Mouse (Mus musculus): ENCODE measurements at regions not wholly inside any gene's neighbourhood (a gene's known extent, or its start where the extent isn't known, plus 50 kb on each side); places are given as distances from the start of the nearest gene placed in this dataset.
"Not testable (repeated sequence)": the region's sequence is repeated elsewhere in the genome, so short reads cannot be mapped to it uniquely, and the experiment has no call there.

- DNase-seq: no peak
These were observed 211.4 kb downstream of the Zfp619 start for GRCm38 (mm10) chr7:39728930-39729329.

DNA sequence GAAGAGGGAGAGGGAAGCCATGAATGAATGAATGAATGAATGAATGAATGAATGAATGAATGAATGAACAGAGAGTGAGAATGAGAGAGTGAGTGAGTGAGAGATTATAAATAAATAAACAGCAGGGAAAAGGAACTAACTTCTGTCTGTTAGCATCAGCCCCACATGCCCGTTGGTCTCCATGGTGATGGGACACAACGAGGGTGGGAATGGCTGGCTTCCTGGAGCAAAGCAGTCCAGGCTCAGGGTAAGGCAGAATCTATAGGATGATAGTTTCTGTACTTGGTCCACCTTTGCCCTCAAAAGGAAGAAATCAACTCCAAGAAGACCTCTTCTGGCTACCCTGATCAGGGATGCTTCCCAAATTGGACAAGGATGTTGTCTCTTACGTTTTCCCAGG lies 212.2 kb downstream of the Zfp619 start:
- DNase-seq: no peak

- DNase-seq: no peak
These were observed 215.2 kb downstream of the Zfp619 start for GRCm38 (mm10) chr7:39732790-39733189.

DNA sequence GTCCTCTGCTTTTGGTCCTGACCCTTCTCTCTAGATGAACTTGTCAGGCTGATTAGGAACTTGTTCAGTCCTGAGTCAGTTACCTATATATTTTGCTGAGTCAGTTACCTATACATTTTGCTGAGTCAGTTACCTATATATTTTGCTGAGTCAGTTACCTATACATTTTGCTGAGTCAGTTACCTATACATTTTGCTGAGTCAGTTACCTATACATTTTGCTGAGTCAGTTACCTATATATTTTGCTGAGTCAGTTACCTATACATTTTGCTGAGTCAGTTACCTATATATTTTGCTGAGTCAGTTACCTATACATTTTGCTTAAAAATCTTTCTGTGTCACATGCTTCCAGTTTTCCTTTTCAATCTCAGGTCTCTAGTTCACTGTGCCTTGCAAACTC lies 230.8 kb downstream of the Zfp619 start:
- DNase-seq: not testable (repeated sequence)

GRCm38 (mm10) chr7:39750448-39750847 lies 232.9 kb downstream of the Zfp619 start:
- no peak for DNase-seq

DNA sequence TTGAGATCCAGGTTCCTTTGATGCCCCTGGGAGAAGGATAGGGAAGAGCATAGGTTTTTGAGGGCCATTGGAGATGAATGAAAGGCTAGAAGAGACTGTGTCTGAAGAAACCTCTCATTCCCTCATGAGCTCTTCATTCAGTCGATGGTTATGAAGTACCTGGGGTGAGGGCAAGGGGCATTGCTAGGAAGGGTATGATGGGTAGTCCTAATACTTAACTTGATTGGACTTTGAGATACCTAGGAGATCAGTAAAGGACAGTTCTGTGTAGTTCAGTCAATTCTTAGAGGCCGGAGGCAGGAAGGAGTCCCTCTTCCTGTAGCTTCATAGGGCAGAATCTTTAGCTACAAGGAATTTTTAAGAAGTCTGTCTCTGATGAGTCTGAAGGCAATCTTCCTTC lies 246.8 kb downstream of the Zfp619 start:
- DNase-seq: no peak

DNA sequence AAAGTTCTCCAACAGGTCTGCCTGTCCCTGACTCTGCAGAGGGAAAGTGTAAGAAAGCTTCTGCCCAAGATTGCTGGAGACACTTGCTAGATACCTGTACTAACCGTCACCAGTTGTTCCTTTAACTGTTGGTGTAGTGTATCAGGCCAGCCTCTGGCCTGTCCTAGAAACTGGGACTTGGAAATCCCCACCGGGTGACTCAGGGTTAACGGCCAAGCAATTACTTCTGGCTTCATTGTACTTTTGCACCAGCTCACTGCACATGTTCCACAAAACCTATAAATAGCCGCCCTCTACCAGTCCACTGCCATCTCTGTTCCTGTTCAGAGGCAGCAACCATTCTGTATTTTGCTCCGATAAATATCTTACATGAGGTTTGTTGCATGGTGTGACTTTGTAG lies 247.5 kb downstream of the Zfp619 start:
- peak; percentile 17 for DNase-seq

DNA sequence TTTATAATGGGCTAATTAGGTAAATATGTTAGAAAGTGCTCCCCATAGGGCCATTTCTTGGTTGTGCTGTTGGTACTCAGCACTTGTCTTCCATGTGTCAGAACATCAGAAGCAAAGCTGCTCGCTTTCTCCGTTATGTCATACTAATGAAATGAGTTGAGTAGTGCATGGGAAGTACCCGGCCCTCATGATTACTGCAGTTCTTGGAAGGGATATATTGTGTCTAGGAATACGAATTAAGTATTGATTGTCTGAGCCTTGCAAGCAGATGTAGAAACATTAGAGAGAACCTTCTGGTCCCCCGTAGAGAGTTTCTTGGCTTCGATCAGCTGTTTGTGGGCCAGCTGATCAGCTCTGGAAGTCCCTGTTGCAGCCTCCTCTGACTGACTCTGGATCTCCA lies 255.7 kb downstream of the Zfp619 start:
- no peak for DNase-seq

- DNase-seq: no peak
These were observed 271.8 kb downstream of the Zfp619 start for GRCm38 (mm10) chr7:39789321-39789720.

DNA sequence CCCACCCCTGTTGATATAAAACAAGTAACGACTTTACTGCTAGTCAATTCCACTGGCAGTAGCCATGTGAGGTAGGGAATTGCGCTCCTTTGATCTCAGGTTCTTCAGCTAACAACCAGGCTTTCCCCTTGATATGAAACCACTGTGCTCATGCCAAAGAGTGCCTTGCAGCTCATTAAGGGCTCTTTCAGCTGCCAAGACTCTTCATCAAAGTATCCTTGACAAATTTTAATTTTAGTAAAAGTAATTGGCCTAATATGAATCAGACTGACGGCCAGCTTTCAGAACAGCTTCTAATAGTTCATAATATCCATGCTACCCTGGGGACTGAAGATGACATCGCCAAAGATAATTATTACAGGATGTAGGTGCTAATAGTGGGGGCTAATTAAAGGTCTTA lies 272.3 kb downstream of the Zfp619 start:
- DNase-seq: no peak

DNA sequence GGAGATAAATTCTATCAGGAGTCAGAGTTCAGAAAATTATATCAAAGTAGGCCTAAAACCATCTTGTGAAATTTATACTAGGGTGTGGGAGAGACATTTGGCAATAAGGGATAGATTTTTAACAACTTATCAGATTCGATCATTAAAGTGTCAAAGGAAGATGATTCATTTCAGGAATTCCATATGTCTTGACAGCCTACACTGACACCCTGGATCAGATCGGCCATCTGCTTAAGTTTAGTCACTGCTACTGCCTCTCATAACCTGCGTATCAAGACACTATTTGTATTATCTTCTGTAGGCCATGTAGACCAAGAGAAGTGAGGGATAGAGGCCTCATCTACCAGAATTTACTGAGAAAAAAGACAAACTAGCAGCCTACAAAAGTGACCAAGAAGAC lies 277.2 kb downstream of the Zfp619 start:
- no peak for DNase-seq

GRCm38 (mm10) chr7:39804276-39804675 lies 286.7 kb downstream of the Zfp619 start:
- no peak for DNase-seq

GRCm38 (mm10) chr7:39818036-39818435 lies 300.5 kb downstream of the Zfp619 start:
- DNase-seq: no peak

GRCm38 (mm10) chr7:39822550-39823178 lies 305.1 kb downstream of the Zfp619 start:
- DNase-seq: no peak

DNA sequence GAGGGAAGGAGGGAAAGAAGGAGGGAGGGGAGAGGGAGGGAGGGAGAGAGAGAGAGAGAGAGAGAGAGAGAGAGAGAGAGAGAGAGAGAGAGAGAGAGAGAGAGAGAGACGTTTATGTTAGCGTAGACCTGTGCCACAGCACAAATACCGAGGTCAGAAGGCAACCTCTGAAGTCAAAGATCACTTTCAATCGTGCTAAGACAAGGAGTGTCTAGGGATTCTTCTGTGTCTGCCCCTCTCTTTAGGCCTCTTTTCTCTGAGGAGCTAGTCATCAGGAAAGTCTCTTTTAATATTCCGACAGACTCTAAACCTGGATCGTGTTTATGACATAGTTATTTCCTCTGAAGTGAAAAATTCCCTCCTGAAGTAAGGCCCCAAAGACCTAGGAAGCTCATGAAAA lies 310.8 kb downstream of the Zfp619 start:
- no peak for DNase-seq

GRCm38 (mm10) chr7:39830831-39831230 lies 313.3 kb downstream of the Zfp619 start:
- DNase-seq: no peak

DNA sequence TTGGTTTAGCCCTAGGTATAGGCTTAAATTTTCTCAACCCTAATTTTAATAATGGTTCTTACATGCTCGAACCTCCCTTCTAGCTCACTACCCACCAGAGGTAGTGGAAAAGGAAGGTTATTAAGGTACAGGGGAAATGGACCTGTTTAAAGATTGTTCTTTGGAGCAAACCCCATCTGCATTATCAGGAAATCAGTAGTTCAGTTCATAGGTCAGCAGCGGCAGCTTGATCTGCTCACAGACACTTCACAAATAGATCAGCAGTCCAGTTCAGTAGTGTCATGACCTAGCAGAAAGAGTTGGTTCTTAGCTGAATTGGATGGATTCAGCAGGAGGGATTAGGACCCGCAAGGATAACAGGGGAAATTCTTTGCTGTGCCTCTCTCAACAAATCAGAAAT lies 324.4 kb downstream of the Zfp619 start:
- DNase-seq: no peak

- DNase-seq: peak; percentile 48
These were observed 330.6 kb downstream of the Zfp619 start for GRCm38 (mm10) chr7:39847914-39848782.

GRCm38 (mm10) chr7:39857301-39857700 lies 339.7 kb downstream of the Zfp619 start:
- no peak for DNase-seq

GRCm38 (mm10) chr7:39862835-39863234 lies 345.3 kb downstream of the Zfp619 start:
- DNase-seq: no peak

DNA sequence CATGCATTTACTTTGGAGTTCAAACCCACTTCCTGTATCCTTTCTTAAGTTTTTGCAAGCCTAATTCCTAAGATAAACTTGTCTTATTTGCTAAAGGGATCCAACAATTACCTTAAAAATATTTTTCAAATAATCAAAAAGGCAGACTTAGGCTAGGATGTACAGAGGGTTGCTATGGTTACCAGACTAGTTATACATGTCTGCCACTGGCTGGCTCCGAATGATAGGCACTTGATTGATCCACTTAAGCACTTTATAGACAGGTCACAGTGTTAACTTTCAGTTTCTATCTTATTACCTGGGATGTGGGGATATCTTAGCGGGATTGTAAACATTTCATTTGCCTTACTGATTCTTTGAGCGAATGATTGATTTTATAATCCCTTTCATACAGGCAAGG lies 346.6 kb downstream of the Zfp619 start:
- no peak for DNase-seq

- DNase-seq: peak; percentile 7
These were observed 347.2 kb downstream of the Zfp619 start for GRCm38 (mm10) chr7:39864781-39865180.

- no peak for DNase-seq
These were observed 349.3 kb downstream of the Zfp619 start for GRCm38 (mm10) chr7:39866674-39867428.

DNA sequence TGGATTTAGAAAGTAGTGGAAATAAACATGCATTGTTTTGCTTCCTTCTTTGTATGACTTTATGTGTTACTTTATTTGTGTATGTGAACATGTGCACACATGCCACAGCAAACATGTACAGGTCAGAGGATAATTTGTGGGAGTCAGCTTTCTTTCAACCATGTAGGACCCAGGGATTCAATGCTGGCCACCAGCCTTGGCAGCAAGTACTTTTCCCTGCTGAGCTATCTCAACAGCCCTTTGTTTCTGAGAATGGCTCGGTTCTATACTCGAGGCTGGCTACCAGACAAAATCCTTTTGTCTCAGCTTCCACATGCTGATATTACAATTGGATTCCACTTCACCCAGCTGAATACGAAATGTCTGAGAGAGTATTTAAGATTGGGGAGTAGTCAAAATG lies 349.9 kb downstream of the Zfp619 start:
- no peak for DNase-seq
